Mouse (Mus musculus): ENCODE measurements at regions not wholly inside any gene's neighbourhood (a gene's known extent, or its start where the extent isn't known, plus 50 kb on each side); places are given as distances from the start of the nearest gene placed in this dataset.

GRCm38 (mm10) chr17:45291052-45291451 lies 142.5 kb downstream of the Cdc5l start:
- no peak for DNase-seq (ENCODE audit: low spot score)

GRCm38 (mm10) chr17:45285621-45286189 lies 147.8 kb downstream of the Cdc5l start:
- no peak for DNase-seq (ENCODE audit: low spot score)

- no peak for DNase-seq (ENCODE audit: low spot score)
Measured at GRCm38 (mm10) chr17:45281554-45281953, 152.0 kb downstream of the Cdc5l start.

DNA sequence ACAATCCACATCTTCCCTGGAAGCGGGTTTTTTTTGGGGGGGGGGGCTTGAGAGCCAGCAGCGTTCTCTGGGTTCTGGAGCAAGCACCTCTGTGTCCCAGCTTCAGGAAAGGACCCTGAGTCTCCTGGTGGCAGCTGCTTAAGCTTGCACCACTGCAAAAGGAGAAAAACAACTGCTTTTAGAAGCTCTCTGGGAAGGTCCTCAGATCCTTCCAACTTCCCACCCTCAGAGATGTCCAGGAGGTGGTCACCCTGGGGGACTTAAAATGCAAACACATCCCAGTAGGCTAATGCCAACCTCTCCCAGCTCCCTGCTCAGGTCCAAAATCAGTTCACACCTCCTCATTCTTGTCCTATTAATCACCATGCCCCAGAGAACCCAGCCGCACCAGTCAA lies 153.7 kb downstream of the Cdc5l start:
- DNase-seq (ENCODE audit: low spot score): no peak

- DNase-seq (ENCODE audit: low spot score): peak; percentile 52
Measured at GRCm38 (mm10) chr17:45279075-45279810, 154.3 kb downstream of the Cdc5l start.

GRCm38 (mm10) chr17:45277516-45277915 lies 156.0 kb downstream of the Cdc5l start:
- no peak for DNase-seq (ENCODE audit: low spot score)

GRCm38 (mm10) chr17:45276686-45277405 lies 156.7 kb downstream of the Cdc5l start:
- no peak for DNase-seq (ENCODE audit: low spot score)

- DNase-seq (ENCODE audit: low spot score): peak; percentile 57
Measured at GRCm38 (mm10) chr17:45274894-45275293, 158.6 kb downstream of the Cdc5l start.

GRCm38 (mm10) chr17:45266776-45267175 lies 166.8 kb downstream of the Cdc5l start:
- DNase-seq (ENCODE audit: low spot score): no peak

DNA sequence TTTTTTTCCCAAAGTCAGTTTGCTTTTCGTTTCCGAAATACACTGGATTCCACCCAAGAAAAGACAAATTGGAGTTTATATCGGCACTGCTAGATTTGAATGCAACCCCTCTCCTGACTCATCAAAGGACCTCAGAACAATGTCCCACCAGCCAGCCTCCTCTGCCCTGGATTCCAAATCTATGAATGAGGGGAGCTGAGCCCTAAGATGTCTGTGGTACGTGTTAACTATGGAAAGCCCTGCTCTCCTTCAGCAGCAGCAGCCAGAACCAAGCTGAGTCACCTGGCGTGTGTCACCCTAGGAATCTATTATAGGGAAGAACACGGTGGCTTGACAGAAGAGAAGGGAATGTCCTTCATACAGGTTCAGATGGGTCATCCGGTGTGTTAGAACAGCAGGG lies 167.9 kb downstream of the Cdc5l start:
- no peak for DNase-seq (ENCODE audit: low spot score)

- DNase-seq (ENCODE audit: low spot score): no peak
Measured at GRCm38 (mm10) chr17:45264434-45264833, 169.1 kb downstream of the Cdc5l start.

DNA sequence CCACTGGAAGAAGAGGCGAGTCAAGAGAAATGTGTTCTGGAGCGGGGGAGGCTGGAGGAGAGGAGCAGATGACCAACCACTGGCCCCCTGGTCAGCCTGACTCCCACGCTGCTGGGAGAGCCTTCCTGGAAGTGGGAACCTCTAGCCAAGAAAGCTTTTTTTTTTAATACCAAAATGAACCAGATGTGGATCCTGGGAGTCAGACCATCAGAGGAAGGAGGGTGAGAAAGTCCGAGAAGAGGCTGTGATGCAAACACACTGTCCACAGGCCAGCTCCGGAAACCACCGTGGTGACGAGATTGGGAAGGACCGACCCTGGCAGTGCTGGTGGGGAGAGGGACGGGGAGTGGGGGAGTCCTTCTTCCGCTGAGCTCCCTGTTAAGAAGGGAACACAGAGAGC lies 173.1 kb downstream of the Cdc5l start:
- DNase-seq (ENCODE audit: low spot score): no peak

DNA sequence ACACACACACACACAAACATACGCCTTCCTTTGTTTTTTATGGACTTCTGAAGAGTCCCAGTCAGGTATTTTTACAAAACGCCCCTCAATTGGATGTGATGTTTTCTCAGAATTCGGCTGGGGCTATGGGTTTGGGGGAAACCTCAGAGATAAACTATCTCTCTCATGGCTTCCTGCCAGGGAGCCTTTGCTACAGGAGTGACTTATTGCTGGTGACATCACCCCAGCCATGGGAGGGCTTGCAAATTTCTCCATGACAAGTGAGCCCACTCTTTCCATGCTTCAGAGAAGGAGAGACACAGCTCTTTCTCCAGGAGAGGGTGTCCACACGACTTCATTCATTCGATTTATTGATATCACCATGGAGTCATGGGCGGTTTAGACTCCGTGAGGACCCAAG lies 175.5 kb downstream of the Cdc5l start:
- no peak for DNase-seq (ENCODE audit: low spot score)

DNA sequence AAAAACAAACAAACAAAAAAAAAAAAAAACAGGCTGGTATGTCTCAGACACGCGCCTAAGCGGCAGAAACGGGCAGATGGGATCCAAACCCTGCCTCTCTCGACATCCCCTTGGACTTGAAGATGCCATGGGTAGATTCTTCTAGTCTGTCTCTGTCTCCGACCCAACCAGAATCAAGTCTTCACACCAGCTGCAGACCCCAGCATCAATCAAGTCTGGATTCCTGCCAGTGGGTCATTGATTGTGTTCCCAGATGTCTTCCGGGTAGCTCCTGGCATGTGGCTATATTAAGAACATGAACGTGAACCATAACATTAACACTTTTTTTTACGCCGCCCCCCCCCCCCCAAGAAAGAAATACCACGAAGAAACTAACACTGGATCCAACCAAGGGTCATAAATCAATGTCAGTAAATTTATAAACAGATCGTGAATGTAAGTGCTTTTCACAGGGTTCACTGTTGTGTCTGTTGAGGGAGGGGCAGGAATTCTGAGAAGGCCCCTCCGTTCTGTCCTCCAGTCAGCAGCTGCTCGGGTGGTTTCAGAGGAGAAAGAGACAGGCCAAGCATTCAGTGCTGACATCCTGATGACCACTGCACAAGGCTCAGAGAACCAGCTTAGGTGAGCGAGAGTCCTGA lies 180.8 kb downstream of the Cdc5l start:
- no peak for DNase-seq (ENCODE audit: low spot score)

- DNase-seq (ENCODE audit: low spot score): peak; percentile 84
Measured at GRCm38 (mm10) chr17:45251034-45251730, 182.4 kb downstream of the Cdc5l start.

DNA sequence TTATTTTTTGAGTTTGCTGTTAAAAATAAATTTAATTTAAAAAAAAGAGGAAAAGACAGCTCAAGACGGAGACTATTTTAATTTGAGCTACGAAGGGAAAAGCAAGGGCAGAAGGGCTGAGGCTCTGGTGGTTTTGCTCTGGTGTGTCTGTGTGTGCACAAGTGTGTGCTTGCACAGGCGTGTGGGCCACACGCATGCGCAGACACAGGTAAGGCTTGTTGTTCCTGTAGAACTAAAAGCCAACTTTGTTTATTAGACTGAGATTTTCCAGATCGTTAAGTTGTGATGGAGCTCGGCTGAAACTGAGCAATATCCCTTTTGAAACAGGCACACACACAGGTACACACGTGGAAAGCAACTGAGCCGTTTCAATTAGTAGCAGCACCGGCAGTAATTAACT lies 183.1 kb downstream of the Cdc5l start:
- DNase-seq (ENCODE audit: low spot score): no peak

GRCm38 (mm10) chr17:45247142-45248137 lies 186.1 kb downstream of the Cdc5l start:
- DNase-seq (ENCODE audit: low spot score): no peak

DNA sequence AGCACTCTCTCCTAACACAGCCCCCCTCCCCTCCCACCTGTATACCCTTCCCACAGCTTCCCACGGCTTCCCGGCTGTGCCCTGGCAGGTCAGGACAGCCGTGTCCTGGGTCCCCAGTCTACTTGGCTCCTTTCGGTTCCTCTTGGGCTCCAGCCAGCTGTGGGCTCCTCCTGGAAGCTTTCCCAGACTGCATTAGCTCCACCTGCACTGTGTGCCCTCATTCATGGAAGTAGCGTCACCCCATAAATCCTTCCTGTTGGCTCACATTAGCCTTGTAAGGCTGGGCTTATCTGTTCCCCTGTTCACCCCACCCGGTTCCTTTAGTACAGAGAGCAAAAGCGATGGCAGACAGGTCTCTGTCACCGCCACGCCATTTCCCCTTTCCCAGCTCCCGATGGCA lies 188.7 kb downstream of the Cdc5l start:
- no peak for DNase-seq (ENCODE audit: low spot score)

GRCm38 (mm10) chr17:45243103-45243502 lies 190.4 kb downstream of the Cdc5l start:
- no peak for DNase-seq (ENCODE audit: low spot score)

DNA sequence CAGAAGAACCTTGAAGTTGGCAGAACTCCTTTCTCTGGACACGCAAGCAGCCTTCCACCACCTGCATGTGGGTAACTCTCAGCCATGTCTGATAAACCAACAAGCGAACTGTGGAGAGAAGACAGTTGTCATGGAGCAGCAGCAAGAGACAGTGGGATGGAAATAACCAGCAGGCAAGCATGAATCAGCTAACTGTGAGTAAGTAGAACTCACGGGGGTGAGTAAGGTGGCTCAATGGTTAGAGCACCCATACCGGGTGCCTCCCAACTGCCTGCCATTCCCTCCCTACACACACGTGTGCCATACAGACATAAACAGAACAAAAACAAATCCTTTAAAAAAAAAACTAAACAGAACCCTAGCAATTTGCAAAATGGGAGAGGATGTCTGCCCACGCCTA lies 191.5 kb downstream of the Cdc5l start:
- no peak for DNase-seq (ENCODE audit: low spot score)

GRCm38 (mm10) chr17:45240963-45241543 lies 192.5 kb downstream of the Cdc5l start:
- DNase-seq (ENCODE audit: low spot score): peak; percentile 23
